Mouse (Mus musculus) heart, adult 2 months (tissue): ENCODE measurements around the gene Plppr5.

Experiments
- CTCF ChIP-seq: fragments of 200-600 bp; IDR thresholded peaks from 2 replicates; pipeline ENCODE4 v1.8.1; 2022; ENCODE audit warnings: antibody characterized with exemption, mild to moderate bottlenecking, moderate library complexity
- EP300 ChIP-seq: fragments of 200-500 bp; IDR thresholded peaks from 2 replicates; pipeline ENCODE4 v1.6.1; 2011; ENCODE audit warnings: low read depth, low read length, control low read depth; ENCODE audit not compliant: insufficient read depth
- POLR2A ChIP-seq: fragments of 200-500 bp; IDR thresholded peaks from 2 replicates; pipeline ENCODE4 v1.6.1; 2011; ENCODE audit warnings: mild to moderate bottlenecking, low read depth, low read length, control low read depth; ENCODE audit not compliant: insufficient read depth

- TF ChIP-seq CTCF (no peak), POLR2A (no peak), EP300 (no peak)
Measured at GRCm38 (mm10) chr3:117725501-117725900, 150.9 kb downstream of the Plppr5 start.
